ENCODE assay signal across 13 mouse cellular contexts in the genomic region with DNA sequence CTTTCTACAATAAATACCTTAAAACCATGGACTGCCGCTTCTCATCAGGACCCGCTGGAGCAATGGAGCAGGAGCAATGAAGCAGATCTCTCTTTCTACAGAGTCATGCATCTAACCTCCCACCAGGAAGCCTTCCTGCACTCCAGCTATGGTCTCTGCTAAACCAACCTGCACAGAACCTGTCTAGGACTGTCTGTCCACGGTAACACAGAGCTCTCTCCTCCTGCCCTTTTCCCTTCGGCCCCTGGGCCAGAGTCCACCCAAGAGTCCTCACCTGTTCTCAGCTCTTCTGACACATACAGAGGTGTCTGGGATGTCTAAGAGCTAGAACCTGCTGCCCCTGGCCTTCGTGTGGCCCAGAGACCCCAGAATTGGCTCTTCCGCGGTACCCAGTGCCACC.
"Had no signal": no experiment of that assay in that cellular context is flagged by ENCODE, and none has a peak within 500 bp of the region (broad histone marks: within the 10 kb centered on the region; RNA-seq: fewer than 3 reads in every experiment).

No protein-coding gene starts in this region.

- H3K9ac ChIP-seq: intestine, embryonic 15.5 days; liver, embryonic 14.5 days; liver, postnatal 0 days; lung, embryonic 14.5 days; midbrain, embryonic 12.5 days; midbrain, embryonic 15.5 days had no signal

- ATAC-seq: intestine, embryonic 15.5 days; liver, postnatal 0 days; lung, postnatal 0 days; midbrain, embryonic 15.5 days had no signal

- H3K9me3 ChIP-seq: intestine, embryonic 15.5 days; midbrain, embryonic 12.5 days; midbrain, embryonic 15.5 days had no signal

- H3K27ac ChIP-seq: intestine, embryonic 15.5 days; left cerebral cortex, adult 2 months; liver, embryonic 14.5 days; macrophage; midbrain, embryonic 12.5 days; midbrain, embryonic 15.5 days had no signal

- H3K4me2 ChIP-seq: intestine, embryonic 15.5 days; liver, embryonic 11.5 days; lung, embryonic 14.5 days; midbrain, embryonic 12.5 days; midbrain, embryonic 15.5 days had no signal

- H3K36me3 ChIP-seq: intestine, embryonic 15.5 days; midbrain, embryonic 12.5 days; midbrain, embryonic 15.5 days had no signal

- DNase-seq: layer of hippocampus, postnatal 36 days; liver, postnatal 0 days; lung, embryonic 14.5 days; thymus, adult 18-20 months; thymus, postnatal 36 days had no signal

- H3K4me3 ChIP-seq: intestine, embryonic 15.5 days; left cerebral cortex, adult 2 months; midbrain, embryonic 12.5 days; midbrain, embryonic 15.5 days had no signal

- H3K4me1 ChIP-seq: intestine, embryonic 15.5 days; midbrain, embryonic 12.5 days; midbrain, embryonic 15.5 days had no signal

- H3K27me3 ChIP-seq: intestine, embryonic 15.5 days; midbrain, embryonic 12.5 days; midbrain, embryonic 15.5 days had no signal
